Mouse (Mus musculus) thymus, postnatal 25 days (tissue): ENCODE measurements around the gene Gm3099.
"Not testable (repeated sequence)": the region's sequence is repeated elsewhere in the genome, so short reads cannot be mapped to it uniquely, and the experiment has no call there.

Source experiments
- DNase-seq: peaks from one replicate; pipeline ENCODE4 v3.0.0; 2022

Gene Gm3099

GRCm38 (mm10) chr14:3998094-3998493 lies at the start of gene Gm3099:
Gm3099 (plus strand) TSS chr14:3998394.
- not testable (repeated sequence) for DNase-seq

GRCm38 (mm10) chr14:3963247-3963646 lies 34.9 kb upstream of the Gm3099 start, which contains the start of gene Gm3095:
Gm3095 (plus strand) TSS chr14:3963547.
- not testable (repeated sequence) for DNase-seq

GRCm38 (mm10) chr14:4023641-4024040 lies 25.4 kb downstream of the Gm3099 start, which contains the start of gene Gm5796:
Gm5796 (plus strand) TSS chr14:4023941.
- not testable (repeated sequence) for DNase-seq
